Comparison of ENCODE assay signal across 12 mouse cellular contexts in genomic region chr5:50293794-50294193, GRCm38 (mm10).
DNase-seq lines count a peak whose midpoint lies in the region; ATAC-seq and TF ChIP-seq lines count a peak whose summit lies in the region.
"Had no signal": no experiment of that assay in that cellular context is flagged by ENCODE, and none has a peak within 500 bp of the region (broad histone marks: within the 10 kb centered on the region; RNA-seq: fewer than 3 reads in every experiment).

No protein-coding gene starts in this region.

- TF ChIP-seq CTCF in intestine, postnatal 0 days (IDR thresholded peaks at IDR 0.05; ENCODE audit: low read depth) = peak; percentile 48

- no peak for ATAC-seq in intestine, postnatal 0 days
- ATAC-seq in intestine, embryonic 16.5 days = no peak

- peak; percentile 4 for DNase-seq in thymus, postnatal 0 days (ENCODE audit: low spot score)
- no peak for DNase-seq in thymus, adult 18-20 months
- DNase-seq in c-Kit-positive CD71-positive TER-119-positive erythroid progenitor cells, embryonic 14.5 days (ENCODE audit: low spot score) = peak; percentile 6
- no peak for DNase-seq in frontal cortex, postnatal 14 days (ENCODE audit: low spot score in 2 of 2)
- DNase-seq in urinary bladder, postnatal 36 days (ENCODE audit: low spot score in 2 of 2) = no peak
- DNase-seq: liver, embryonic 13.5 days; thymus, adult 2 months had no signal

- no peaks in the 10 kb centered on the region for H3K4me1 ChIP-seq in intestine, postnatal 0 days (replicated peaks; ENCODE audit: control insufficient read depth, insufficient read depth, low read length)
- H3K4me1 ChIP-seq in intestine, embryonic 16.5 days (ENCODE audit: control insufficient read depth, insufficient read depth, low read length) = no peaks in the 10 kb centered on the region
- H3K4me1 ChIP-seq: hindbrain, embryonic 12.5 days; liver, embryonic 13.5 days; neural tube, embryonic 15.5 days had no signal

- H3K4me2 ChIP-seq in intestine, postnatal 0 days (replicated peaks; ENCODE audit: low read depth) = no peak overlapping the region
- no peak overlapping the region for H3K4me2 ChIP-seq in intestine, embryonic 16.5 days (ENCODE audit: low read depth, low read length)
- H3K4me2 ChIP-seq: heart, embryonic 11.5 days; hindbrain, embryonic 12.5 days; liver, embryonic 13.5 days; neural tube, embryonic 15.5 days had no signal

- H3K9ac ChIP-seq in intestine, postnatal 0 days (ENCODE audit: low read depth, low read length) = no peak overlapping the region
- no peak overlapping the region for H3K9ac ChIP-seq in intestine, embryonic 16.5 days (ENCODE audit: low read depth, low read length)
- H3K9ac ChIP-seq: hindbrain, embryonic 12.5 days; liver, embryonic 13.5 days; neural tube, embryonic 15.5 days had no signal

- no peaks in the 10 kb centered on the region for H3K9me3 ChIP-seq in intestine, postnatal 0 days (ENCODE audit: control insufficient read depth)
- H3K9me3 ChIP-seq in intestine, embryonic 16.5 days (ENCODE audit: control insufficient read depth, low read length) = no peaks in the 10 kb centered on the region
- H3K9me3 ChIP-seq: hindbrain, embryonic 12.5 days; liver, embryonic 13.5 days; neural tube, embryonic 15.5 days had no signal

- 64% methylated on average over 3 of the region's 3 CpGs for WGBS in intestine, postnatal 0 days
- WGBS in intestine, embryonic 16.5 days = 56% methylated on average over 3 of the region's 3 CpGs

- no peaks in the 10 kb centered on the region for H3K27me3 ChIP-seq in intestine, postnatal 0 days (replicated peaks; ENCODE audit: control insufficient read depth, insufficient read depth, low read length)
- no peaks in the 10 kb centered on the region for H3K27me3 ChIP-seq in intestine, embryonic 16.5 days (replicated peaks; ENCODE audit: control insufficient read depth, insufficient read depth, low read length)
- H3K27me3 ChIP-seq: hindbrain, embryonic 12.5 days; liver, embryonic 13.5 days; neural tube, embryonic 15.5 days had no signal

- H3K4me3 ChIP-seq in intestine, postnatal 0 days (ENCODE audit: low read depth, low read length) = no peak overlapping the region
- H3K4me3 ChIP-seq in intestine, embryonic 16.5 days (ENCODE audit: low read length) = no peak overlapping the region
- H3K4me3 ChIP-seq: hindbrain, embryonic 12.5 days; liver, embryonic 13.5 days; neural tube, embryonic 15.5 days had no signal

- H3K27ac ChIP-seq in intestine, postnatal 0 days (ENCODE audit: low read depth, low read length) = no peak overlapping the region
- H3K27ac ChIP-seq in intestine, embryonic 16.5 days (ENCODE audit: low read length) = no peak overlapping the region
- H3K27ac ChIP-seq: hindbrain, embryonic 12.5 days; liver, embryonic 13.5 days; neural tube, embryonic 15.5 days had no signal

- no peaks in the 10 kb centered on the region for H3K36me3 ChIP-seq in intestine, postnatal 0 days (ENCODE audit: control insufficient read depth, insufficient read depth)
- H3K36me3 ChIP-seq in intestine, embryonic 16.5 days (ENCODE audit: control insufficient read depth, insufficient read depth, low read length) = no peaks in the 10 kb centered on the region
- H3K36me3 ChIP-seq: hindbrain, embryonic 12.5 days; liver, embryonic 13.5 days; neural tube, embryonic 15.5 days had no signal

Comparison
In these comparisons a context has a peak if more than half of its experiments do, and no peak if none do; other contexts are left out.
1. DNase-seq: peak in thymus, postnatal 0 days (single experiment) and c-Kit-positive CD71-positive TER-119-positive erythroid progenitor cells, embryonic 14.5 days (single experiment); none in thymus, adult 18-20 months (0 of 2), frontal cortex, postnatal 14 days (0 of 2) and urinary bladder, postnatal 36 days (0 of 2).